Mouse (Mus musculus): ENCODE measurements around the gene Prkn. TPM values are rescaled to one million over a fixed set of nuclear protein-coding genes. Genes with fewer than 3 reads are reported as not detected.

Prkn gene
- 0.27 and 1.0 TPM in 2 replicates for total RNA-seq (2023)

GRCm38 (mm10) chr17:10840148-10840707, at the start of gene Prkn, which contains the start of gene Pacrg:
TSS of gene Prkn (plus strand) at chr17:10840384.
TSS of gene Pacrg (minus strand) at chr17:10840311.

Other genes starting within 250 kb of the Prkn start
- gene Pacrg, start 73 bp upstream of the Prkn start, total RNA-seq (2023) = not detected in 2 replicates

Measured in neutrophil, adult 65 days (primary cell).